Mouse (Mus musculus): ENCODE measurements at regions not wholly inside any gene's neighbourhood (a gene's known extent, or its start where the extent isn't known, plus 50 kb on each side); places are given as distances from the start of the nearest gene placed in this dataset.
A peak's percentile ranks its signal among the peaks of the same experiment; 100 is the strongest.

- no peaks in the 10 kb centered on the region for H3K9me3 ChIP-seq
- H3K4me3 ChIP-seq: no peak overlapping the region
- no peaks in the 10 kb centered on the region for H3K27me3 ChIP-seq
- 0 out of 2 replicates have a peak, but pooled peaks cover 5% of the 10 kb centered on the region for H3K4me1 ChIP-seq
- no peak overlapping the region for H3K27ac ChIP-seq
- H3K9ac ChIP-seq: no peak overlapping the region
- WGBS: 57% methylated on average over 4 of the region's 4 CpGs
- no peaks in the 10 kb centered on the region for H3K36me3 ChIP-seq
- no peak overlapping the region for H3K4me2 ChIP-seq (replicated peaks)
- no peak for ATAC-seq (ENCODE audit: low FRiP score, low read depth)
These were observed 454.9 kb downstream of the Lmo4 start for GRCm38 (mm10) chr3:143750128-143750527.

- Histone ChIP-seq H3K27ac (no peak overlapping the region), H3K4me3 (peak overlapping the region; percentile 10; the same call in 1 of the 2 replicates), H3K9ac (no peak overlapping the region), H3K4me2 (replicated peaks) (peak overlapping the region; percentile 47), H3K4me1 (peaks cover 15% of the 10 kb centered on the region), H3K36me3 (no peaks in the 10 kb centered on the region), H3K9me3 (no peaks in the 10 kb centered on the region), H3K27me3 (no peaks in the 10 kb centered on the region)
- WGBS: 58% methylated on average over 7 of the region's 7 CpGs
- ATAC-seq (ENCODE audit: low FRiP score, low read depth): no peak
These were observed 461.4 kb downstream of the Lmo4 start for GRCm38 (mm10) chr3:143743649-143744048.

- H3K4me2 ChIP-seq (replicated peaks): peak overlapping the region; percentile 47
- ATAC-seq (ENCODE audit: low FRiP score, low read depth): peak; percentile 40; the same call in 1 of the 2 replicates
- H3K4me3 ChIP-seq: peak overlapping the region; percentile 10; the same call in 1 of the 2 replicates
- no peaks in the 10 kb centered on the region for H3K36me3 ChIP-seq
- 43% methylated on average over 17 of the region's 17 CpGs for WGBS
- H3K9ac ChIP-seq: no peak overlapping the region
- H3K27me3 ChIP-seq: no peaks in the 10 kb centered on the region
- H3K4me1 ChIP-seq: peaks cover 15% of the 10 kb centered on the region
- no peak overlapping the region for H3K27ac ChIP-seq
- H3K9me3 ChIP-seq: no peaks in the 10 kb centered on the region
These were observed 462.0 kb downstream of the Lmo4 start for GRCm38 (mm10) chr3:143742786-143743571.

- H3K4me1 ChIP-seq: peaks cover 30% of the 10 kb centered on the region
- H3K4me3 ChIP-seq: no peak overlapping the region
- WGBS: 80% methylated on average over 3 of the region's 3 CpGs
- no peak overlapping the region for H3K9ac ChIP-seq
- no peaks in the 10 kb centered on the region for H3K36me3 ChIP-seq
- H3K27ac ChIP-seq: no peak overlapping the region
- H3K9me3 ChIP-seq: no peaks in the 10 kb centered on the region
- ATAC-seq (ENCODE audit: low FRiP score, low read depth): no peak
- H3K27me3 ChIP-seq: no peaks in the 10 kb centered on the region
- no peak overlapping the region for H3K4me2 ChIP-seq (replicated peaks)
These were observed 466.3 kb downstream of the Lmo4 start for GRCm38 (mm10) chr3:143738676-143739075.

GRCm38 (mm10) chr3:143737844-143738243 is 467.2 kb downstream of the Lmo4 start:
- H3K36me3 ChIP-seq: no peaks in the 10 kb centered on the region
- peak; percentile 44; the same call in 1 of the 2 replicates for ATAC-seq (ENCODE audit: low FRiP score, low read depth)
- WGBS: 25% methylated on average over 6 of the region's 6 CpGs
- H3K9ac ChIP-seq: no peak overlapping the region
- no peak overlapping the region for H3K4me3 ChIP-seq
- no peaks in the 10 kb centered on the region for H3K9me3 ChIP-seq
- H3K27ac ChIP-seq: no peak overlapping the region
- peaks cover 26% of the 10 kb centered on the region for H3K4me1 ChIP-seq
- H3K4me2 ChIP-seq (replicated peaks): no peak overlapping the region
- H3K27me3 ChIP-seq: no peaks in the 10 kb centered on the region

- H3K4me2 ChIP-seq (replicated peaks): no peak overlapping the region
- WGBS: 75% methylated on average over 6 of the region's 6 CpGs
- no peak for ATAC-seq (ENCODE audit: low FRiP score, low read depth)
- peaks cover 22% of the 10 kb centered on the region; the same call in 1 of the 2 replicates for H3K4me1 ChIP-seq
- H3K4me3 ChIP-seq: no peak overlapping the region
- no peak overlapping the region for H3K9ac ChIP-seq
- H3K27me3 ChIP-seq: no peaks in the 10 kb centered on the region
- H3K27ac ChIP-seq: no peak overlapping the region
- no peaks in the 10 kb centered on the region for H3K9me3 ChIP-seq
- H3K36me3 ChIP-seq: no peaks in the 10 kb centered on the region
These were observed 468.2 kb downstream of the Lmo4 start for GRCm38 (mm10) chr3:143736651-143737398.

- H3K27ac ChIP-seq: no peak overlapping the region
- H3K4me1 ChIP-seq: peaks cover 22% of the 10 kb centered on the region; the same call in 1 of the 2 replicates
- no peak overlapping the region for H3K9ac ChIP-seq
- H3K4me2 ChIP-seq (replicated peaks): no peak overlapping the region
- H3K9me3 ChIP-seq: no peaks in the 10 kb centered on the region
- H3K36me3 ChIP-seq: no peaks in the 10 kb centered on the region
- 0 out of 2 replicates have a peak, but pooled peaks cover 3% of the 10 kb centered on the region for H3K27me3 ChIP-seq
- H3K4me3 ChIP-seq: no peak overlapping the region
- ATAC-seq (ENCODE audit: low FRiP score, low read depth): no peak
- WGBS: 72% methylated on average over 2 of the region's 2 CpGs
These were observed 470.2 kb downstream of the Lmo4 start for GRCm38 (mm10) chr3:143734791-143735190.

GRCm38 (mm10) chr3:143732966-143733725 is 471.9 kb downstream of the Lmo4 start:
- peaks cover 6% of the 10 kb centered on the region; the same call in 1 of the 2 replicates for H3K27me3 ChIP-seq
- H3K36me3 ChIP-seq: no peaks in the 10 kb centered on the region
- no peaks in the 10 kb centered on the region for H3K9me3 ChIP-seq
- no peak for ATAC-seq (ENCODE audit: low FRiP score, low read depth)
- H3K9ac ChIP-seq: no peak overlapping the region
- H3K4me2 ChIP-seq (replicated peaks): no peak overlapping the region
- H3K4me1 ChIP-seq: peaks cover 22% of the 10 kb centered on the region; the same call in 1 of the 2 replicates
- H3K4me3 ChIP-seq: no peak overlapping the region
- WGBS: 57% methylated on average over 8 of the region's 8 CpGs
- H3K27ac ChIP-seq: no peak overlapping the region

- no peak overlapping the region for H3K9ac ChIP-seq
- H3K4me1 ChIP-seq: peaks cover 4% of the 10 kb centered on the region; the same call in 1 of the 2 replicates
- no peak overlapping the region for H3K27ac ChIP-seq
- H3K36me3 ChIP-seq: no peaks in the 10 kb centered on the region
- no peak overlapping the region for H3K4me3 ChIP-seq
- H3K9me3 ChIP-seq: no peaks in the 10 kb centered on the region
- H3K27me3 ChIP-seq: peaks cover 8% of the 10 kb centered on the region; the same call in 1 of the 2 replicates
- 74% methylated on average over 8 of the region's 8 CpGs for WGBS
- ATAC-seq (ENCODE audit: low FRiP score, low read depth): no peak
- no peak overlapping the region for H3K4me2 ChIP-seq (replicated peaks)
These were observed 475.4 kb downstream of the Lmo4 start for GRCm38 (mm10) chr3:143729473-143730076.

- H3K27ac ChIP-seq: no peak overlapping the region
These were observed 482.4 kb downstream of the Lmo4 start for GRCm38 (mm10) chr3:143722571-143722970.

GRCm38 (mm10) chr3:143722082-143722481 is 482.9 kb downstream of the Lmo4 start:
- Histone ChIP-seq H3K4me1 (peaks cover 8% of the 10 kb centered on the region; the same call in 1 of the 2 replicates), H3K4me2 (replicated peaks) (no peak overlapping the region), H3K27ac (no peak overlapping the region), H3K9me3 (no peaks in the 10 kb centered on the region), H3K36me3 (no peaks in the 10 kb centered on the region), H3K27me3 (peaks cover 7% of the 10 kb centered on the region; the same call in 1 of the 2 replicates), H3K4me3 (no peak overlapping the region), H3K9ac (no peak overlapping the region)
- ATAC-seq (ENCODE audit: low FRiP score, low read depth): no peak
- 63% methylated on average over 3 of the region's 3 CpGs for WGBS

More at GRCm38 (mm10) chr3:143722571-143722970, 482.4 kb downstream of the Lmo4 start:
- no peak overlapping the region for H3K9ac ChIP-seq
- 61% methylated on average over 2 of the region's 2 CpGs for WGBS
- H3K4me1 ChIP-seq: peaks cover 8% of the 10 kb centered on the region; the same call in 1 of the 2 replicates
- H3K9me3 ChIP-seq: no peaks in the 10 kb centered on the region
- peak; percentile 71 for ATAC-seq (ENCODE audit: low FRiP score, low read depth)
- H3K27me3 ChIP-seq: peaks cover 7% of the 10 kb centered on the region; the same call in 1 of the 2 replicates
- H3K36me3 ChIP-seq: no peaks in the 10 kb centered on the region
- no peak overlapping the region for H3K4me2 ChIP-seq (replicated peaks)
- H3K4me3 ChIP-seq: no peak overlapping the region
